Mouse (Mus musculus): ENCODE results near the gene Scgb1a1. TPM values are rescaled to one million over a fixed set of nuclear protein-coding genes. Genes with fewer than 3 reads are reported as not detected.

Gene Scgb1a1
- polyA plus RNA-seq, 1 experiment from 2014 or later: not detected

DNA sequence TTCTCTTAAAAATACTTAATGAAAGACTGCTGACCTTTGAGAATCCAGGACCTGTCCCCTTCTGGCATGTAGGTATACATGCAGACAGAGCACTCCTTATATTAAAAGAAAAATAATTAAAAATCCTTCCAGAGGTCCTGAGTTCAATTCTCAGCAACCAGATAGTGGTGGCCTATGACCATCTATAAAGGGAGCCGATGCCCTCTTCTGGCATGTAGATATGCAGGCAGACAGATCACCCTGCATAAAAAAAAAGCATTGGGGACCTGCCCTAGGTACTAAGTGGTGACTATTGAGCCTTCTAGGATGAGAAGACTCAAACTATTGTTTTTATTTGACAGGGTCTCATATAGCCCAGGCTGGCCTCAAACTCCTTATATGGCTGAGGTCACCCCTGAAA, 20.8 kb upstream of the Scgb1a1 start:
- no peak overlapping the region for H3K9ac ChIP-seq (ENCODE audit: low read depth, low read length)
- 0 out of 2 replicates have a peak, but pooled peaks cover 6% of the 10 kb centered on the region for H3K36me3 ChIP-seq (ENCODE audit: insufficient read depth, low read length)
- 97% methylated on average over 1 of the region's 1 CpGs for WGBS
- no peak for DNase-seq (ENCODE audit: low spot score)
- no peaks in the 10 kb centered on the region for H3K9me3 ChIP-seq (replicated peaks; ENCODE audit: low read length)
- H3K4me1 ChIP-seq (replicated peaks; ENCODE audit: insufficient read depth, low read length): peaks cover 14% of the 10 kb centered on the region; the same call in 1 of the 2 replicates
- no peak overlapping the region for H3K4me3 ChIP-seq (replicated peaks; ENCODE audit: low read depth, low read length)
- H3K27ac ChIP-seq: no peak overlapping the region
- no peak overlapping the region for H3K4me2 ChIP-seq (ENCODE audit: low read length)
- no peaks in the 10 kb centered on the region for H3K27me3 ChIP-seq (ENCODE audit: insufficient read depth, low read length)
- TF ChIP-seq CTCF (IDR thresholded peaks at IDR 0.05; ENCODE audit: low read depth): peak; percentile 25; the same call in 1 of the 2 replicates
- no peak for ATAC-seq (replicated peaks; ENCODE audit: low FRiP score, low read depth)

DNA sequence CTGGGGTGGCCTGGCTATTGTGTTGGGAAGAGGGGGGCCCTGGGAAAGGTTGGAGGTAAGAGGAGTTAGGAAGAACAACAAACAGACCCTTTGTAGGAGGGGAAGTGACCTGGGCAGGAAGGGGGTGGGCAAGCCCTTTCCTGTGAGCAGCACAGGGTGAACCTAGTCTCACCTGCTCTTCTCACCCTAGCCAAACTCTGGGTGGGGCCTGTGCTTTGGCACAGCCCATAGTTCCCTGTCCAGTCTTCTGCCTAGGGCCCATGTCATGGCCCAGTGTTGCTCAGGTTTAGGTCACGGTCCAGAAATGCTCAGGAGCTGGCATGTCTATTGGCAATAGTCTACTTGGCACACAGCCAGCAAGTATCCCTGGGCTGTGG, 19.6 kb upstream of the Scgb1a1 start:
- Histone ChIP-seq H3K4me2 (ENCODE audit: low read length) (no peak overlapping the region), H3K27me3 (ENCODE audit: insufficient read depth, low read length) (no peaks in the 10 kb centered on the region), H3K9me3 (replicated peaks; ENCODE audit: low read length) (no peaks in the 10 kb centered on the region), H3K9ac (ENCODE audit: low read depth, low read length) (no peak overlapping the region), H3K4me3 (replicated peaks; ENCODE audit: low read depth, low read length) (no peak overlapping the region), H3K36me3 (ENCODE audit: insufficient read depth, low read length) (no peaks in the 10 kb centered on the region), H3K4me1 (replicated peaks; ENCODE audit: insufficient read depth, low read length) (peaks cover 14% of the 10 kb centered on the region; the same call in 1 of the 2 replicates), H3K27ac (0 out of 2 replicates have a peak overlapping the region, but pooled peaks have one; percentile 57)
- peak; percentile 33; the same call in 1 of the 2 replicates for ATAC-seq (replicated peaks; ENCODE audit: low FRiP score, low read depth)
- DNase-seq (ENCODE audit: low spot score): no peak
- 40% methylated on average over 1 of the region's 1 CpGs for WGBS
- TF ChIP-seq CTCF (IDR thresholded peaks at IDR 0.05; ENCODE audit: low read depth): no peak

DNA sequence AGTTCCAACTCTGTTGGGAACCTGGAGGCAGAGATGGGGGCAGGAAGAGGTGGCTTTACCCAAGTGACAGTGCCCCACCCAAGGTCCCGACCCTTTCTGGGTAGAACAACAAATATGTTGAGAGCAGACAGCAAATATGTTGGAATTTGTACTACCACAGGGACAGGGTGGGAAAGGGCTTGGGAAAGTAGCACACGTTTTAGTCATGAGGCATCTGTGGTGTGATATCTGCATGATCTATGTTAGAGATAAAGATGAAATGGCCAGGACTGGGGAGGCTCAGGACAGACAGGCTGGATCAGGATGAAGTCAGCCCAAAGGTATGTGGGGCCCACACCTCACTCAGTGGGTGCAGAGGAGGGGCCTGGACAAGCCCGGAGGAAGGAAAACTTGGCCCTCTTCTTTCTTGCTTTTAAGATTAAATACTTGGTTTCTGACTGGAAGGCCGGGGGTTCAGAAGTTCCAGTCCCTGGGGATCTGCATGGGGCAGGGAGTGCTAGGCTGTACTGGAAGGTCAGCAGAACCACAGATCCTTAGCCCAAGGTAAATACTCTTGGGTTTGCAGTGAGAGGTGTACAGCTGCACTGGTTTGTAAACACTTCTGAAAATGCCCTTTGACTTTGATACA, 19.1 kb upstream of the Scgb1a1 start:
- WGBS: 30% methylated on average over 4 of the region's 4 CpGs
- Histone ChIP-seq H3K36me3 (ENCODE audit: insufficient read depth, low read length) (no peaks in the 10 kb centered on the region), H3K27me3 (ENCODE audit: insufficient read depth, low read length) (no peaks in the 10 kb centered on the region), H3K27ac (peak overlapping the region; percentile 57), H3K4me2 (ENCODE audit: low read length) (no peak overlapping the region), H3K4me1 (replicated peaks; ENCODE audit: insufficient read depth, low read length) (peaks cover 14% of the 10 kb centered on the region; the same call in 1 of the 2 replicates), H3K4me3 (replicated peaks; ENCODE audit: low read depth, low read length) (no peak overlapping the region), H3K9me3 (replicated peaks; ENCODE audit: low read length) (no peaks in the 10 kb centered on the region), H3K9ac (ENCODE audit: low read depth, low read length) (no peak overlapping the region)
- DNase-seq (ENCODE audit: low spot score): peak; percentile 34
- ATAC-seq (replicated peaks; ENCODE audit: low FRiP score, low read depth): peak; percentile 37; the same call in 1 of the 2 replicates
- TF ChIP-seq CTCF (IDR thresholded peaks at IDR 0.05; ENCODE audit: low read depth): no peak

DNA sequence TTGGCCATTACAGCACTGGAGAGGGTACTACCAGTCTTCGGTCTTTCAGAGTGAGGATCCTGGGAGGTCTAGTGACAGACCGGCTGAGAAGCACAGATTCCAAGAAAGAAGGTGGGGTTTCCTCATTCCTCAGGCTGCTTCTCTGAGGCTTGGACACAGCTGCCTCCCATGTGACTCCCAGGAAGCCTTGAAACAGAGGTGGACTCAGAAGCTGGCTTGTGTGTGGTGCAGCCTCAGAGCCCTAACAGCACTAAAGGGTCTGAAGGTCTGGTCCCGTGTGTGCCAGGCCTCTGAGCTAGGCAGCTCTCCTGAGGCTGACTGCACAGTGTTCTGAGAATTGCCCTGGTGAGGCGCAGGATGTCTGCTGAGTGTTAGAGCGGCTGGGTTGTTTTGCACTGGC, 18.3 kb upstream of the Scgb1a1 start:
- WGBS: 60% methylated on average over 5 of the region's 5 CpGs
- Histone ChIP-seq H3K27me3 (ENCODE audit: insufficient read depth, low read length) (no peaks in the 10 kb centered on the region), H3K9me3 (replicated peaks; ENCODE audit: low read length) (no peaks in the 10 kb centered on the region), H3K36me3 (ENCODE audit: insufficient read depth, low read length) (no peaks in the 10 kb centered on the region), H3K4me3 (replicated peaks; ENCODE audit: low read depth, low read length) (no peak overlapping the region), H3K4me1 (replicated peaks; ENCODE audit: insufficient read depth, low read length) (peaks cover 14% of the 10 kb centered on the region; the same call in 1 of the 2 replicates), H3K27ac (peak overlapping the region; percentile 40; the same call in 1 of the 2 replicates), H3K4me2 (ENCODE audit: low read length) (no peak overlapping the region), H3K9ac (ENCODE audit: low read depth, low read length) (no peak overlapping the region)
- DNase-seq (ENCODE audit: low spot score) (peak; percentile 41), ATAC-seq (replicated peaks; ENCODE audit: low FRiP score, low read depth) (no peak)
- no peak for TF ChIP-seq CTCF (IDR thresholded peaks at IDR 0.05; ENCODE audit: low read depth)

DNA sequence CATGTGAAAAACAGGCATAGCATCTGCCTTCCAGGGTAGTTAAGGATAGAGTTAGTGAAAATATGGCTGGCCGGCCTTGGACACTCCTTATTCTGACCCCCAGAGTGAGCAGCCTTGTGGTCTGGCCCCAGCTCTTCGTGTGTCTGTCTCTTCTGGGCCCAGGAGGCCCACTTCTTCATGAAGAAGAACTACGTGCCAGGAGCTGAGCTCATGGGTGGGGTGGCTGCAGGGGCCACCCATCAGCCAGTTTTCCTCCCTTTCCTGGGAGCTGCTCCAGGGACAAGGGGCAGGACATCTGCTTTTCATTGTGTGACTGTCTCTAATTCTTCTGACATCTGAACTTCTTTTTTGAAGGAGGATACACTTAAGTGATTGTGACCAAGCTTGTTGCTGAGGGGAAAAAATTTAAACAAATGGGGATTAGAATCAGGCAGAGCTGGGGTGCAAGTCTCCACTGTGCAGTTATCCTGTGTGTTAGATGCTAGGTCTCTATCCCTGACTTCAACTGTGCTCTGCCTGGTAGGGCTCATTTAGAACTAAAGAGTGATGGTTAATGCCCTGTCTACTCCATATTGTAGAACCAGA, 17.4 kb upstream of the Scgb1a1 start:
- no peak for DNase-seq (ENCODE audit: low spot score)
- H3K4me2 ChIP-seq (ENCODE audit: low read length): no peak overlapping the region
- WGBS: 80% methylated on average over 3 of the region's 3 CpGs

DNA sequence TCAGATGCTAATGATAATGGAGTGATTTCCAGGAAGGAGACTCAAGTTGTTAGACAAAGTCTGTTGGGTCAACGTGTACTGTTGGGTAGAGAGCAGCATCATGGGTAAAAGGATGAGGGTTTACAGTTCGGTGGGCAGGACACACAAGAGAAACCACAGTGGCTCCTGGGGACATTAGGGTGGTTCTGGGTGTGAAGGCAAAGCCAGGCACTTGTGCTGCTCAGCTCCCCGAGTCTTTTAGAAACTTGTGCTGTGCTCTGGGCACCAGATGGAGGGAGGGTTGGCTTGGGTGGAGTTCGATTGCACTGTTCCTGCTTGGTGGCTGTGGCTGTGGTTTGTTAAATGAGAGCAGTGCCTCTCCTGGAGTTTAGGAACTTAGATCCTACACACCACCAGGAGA, 16.2 kb upstream of the Scgb1a1 start:
- Histone ChIP-seq H3K4me2 (ENCODE audit: low read length) (no peak overlapping the region), H3K27ac (no peak overlapping the region), H3K36me3 (ENCODE audit: insufficient read depth, low read length) (no peaks in the 10 kb centered on the region), H3K9ac (ENCODE audit: low read depth, low read length) (no peak overlapping the region), H3K4me1 (replicated peaks; ENCODE audit: insufficient read depth, low read length) (peaks cover 14% of the 10 kb centered on the region; the same call in 1 of the 2 replicates), H3K4me3 (replicated peaks; ENCODE audit: low read depth, low read length) (no peak overlapping the region), H3K9me3 (replicated peaks; ENCODE audit: low read length) (no peaks in the 10 kb centered on the region), H3K27me3 (ENCODE audit: insufficient read depth, low read length) (no peaks in the 10 kb centered on the region)
- ATAC-seq (replicated peaks; ENCODE audit: low FRiP score, low read depth) (no peak), DNase-seq (ENCODE audit: low spot score) (no peak)
- 70% methylated on average over 4 of the region's 4 CpGs for WGBS
- TF ChIP-seq CTCF (IDR thresholded peaks at IDR 0.05; ENCODE audit: low read depth): no peak

More for the DNA sequence above, 17.4 kb upstream of the Scgb1a1 start:
- Histone ChIP-seq H3K4me1 (replicated peaks; ENCODE audit: insufficient read depth, low read length) (peaks cover 14% of the 10 kb centered on the region; the same call in 1 of the 2 replicates), H3K9ac (ENCODE audit: low read depth, low read length) (no peak overlapping the region), H3K27me3 (ENCODE audit: insufficient read depth, low read length) (no peaks in the 10 kb centered on the region), H3K4me3 (replicated peaks; ENCODE audit: low read depth, low read length) (no peak overlapping the region), H3K27ac (no peak overlapping the region), H3K9me3 (replicated peaks; ENCODE audit: low read length) (no peaks in the 10 kb centered on the region), H3K36me3 (ENCODE audit: insufficient read depth, low read length) (no peaks in the 10 kb centered on the region)
- ATAC-seq (replicated peaks; ENCODE audit: low FRiP score, low read depth): no peak
- no peak for TF ChIP-seq CTCF (IDR thresholded peaks at IDR 0.05; ENCODE audit: low read depth)

Data from kidney, postnatal 0 days (tissue).